Mouse (Mus musculus) stomach, postnatal 0 days (tissue): ENCODE data around the gene Gm38392.

Experiments
- CTCF ChIP-seq: IDR thresholded peaks from 2 replicates; pipeline ENCODE4 v1.5.1; 2016; ENCODE audit warnings: antibody characterized with exemption, low read depth, mild to moderate bottlenecking, moderate library complexity
- EP300 ChIP-seq: optimal IDR thresholded peaks from 2 replicates; pipeline ENCODE3; 2016; ENCODE audit warnings: antibody characterized with exemption

GRCm38 (mm10) chr3:88206901-88207371 lies 80.1 kb downstream of the Gm38392 start:
- no peak for TF ChIP-seq CTCF
- no peak for TF ChIP-seq EP300
